Mouse (Mus musculus) cerebellum, adult 11-12 months (tissue): ENCODE measurements at regions not wholly inside any gene's neighbourhood (a gene's known extent, or its start where the extent isn't known, plus 50 kb on each side); places are given as distances from the start of the nearest gene placed in this dataset.

Experiments used
- DNase-seq: peaks from one replicate; pipeline ENCODE4 v3.0.0; 2022

GRCm38 (mm10) chr10:91297792-91298460 is 116.8 kb upstream of the Tmpo start:
- DNase-seq: no peak

GRCm38 (mm10) chr10:91295345-91295744 is 114.2 kb upstream of the Tmpo start:
- no peak for DNase-seq

GRCm38 (mm10) chr10:91293226-91293625 is 112.1 kb upstream of the Tmpo start:
- no peak for DNase-seq

- DNase-seq: no peak
Observed at GRCm38 (mm10) chr10:91284259-91284658, 103.1 kb upstream of the Tmpo start.

- peak; percentile 69 for DNase-seq
Observed at GRCm38 (mm10) chr10:91270955-91271741, 90.0 kb upstream of the Tmpo start.

- peak; percentile 8 for DNase-seq
Observed at GRCm38 (mm10) chr10:91270268-91270954, 89.3 kb upstream of the Tmpo start.

GRCm38 (mm10) chr10:91267886-91268285 is 86.8 kb upstream of the Tmpo start:
- DNase-seq: no peak

GRCm38 (mm10) chr10:91260416-91260815 is 79.3 kb upstream of the Tmpo start:
- no peak for DNase-seq

- no peak for DNase-seq
Observed at GRCm38 (mm10) chr10:91249681-91250195, 68.6 kb upstream of the Tmpo start.

- no peak for DNase-seq
Observed at GRCm38 (mm10) chr10:91244297-91244696, 63.2 kb upstream of the Tmpo start.

- no peak for DNase-seq
Observed at GRCm38 (mm10) chr10:91242491-91243046, 61.5 kb upstream of the Tmpo start.

- no peak for DNase-seq
Observed at GRCm38 (mm10) chr10:91241611-91242005, 60.5 kb upstream of the Tmpo start.

GRCm38 (mm10) chr10:91240856-91241610 is 59.9 kb upstream of the Tmpo start:
- DNase-seq: no peak

- DNase-seq: no peak
Observed at GRCm38 (mm10) chr10:91240320-91240719, 59.2 kb upstream of the Tmpo start.

GRCm38 (mm10) chr10:91236844-91237243 is 55.7 kb upstream of the Tmpo start:
- peak; percentile 6 for DNase-seq

GRCm38 (mm10) chr10:91234709-91235108 is 53.6 kb upstream of the Tmpo start:
- DNase-seq: no peak
